Mouse (Mus musculus): Measurements from ENCODE around the gene Gtf2i. TPM values are rescaled to one million over a fixed set of nuclear protein-coding genes. Genes with fewer than 3 reads are reported as not detected.

Gtf2i gene
- total RNA-seq, 1 experiment from 2014 or later: 30.9 TPM

Other genes with a start within 250 kb of the Gtf2i start
- gene Castor2, start 215.0 kb downstream of the Gtf2i start, total RNA-seq (2017): 0.75 to 2.1 TPM (median 0.86 TPM) in 3 replicates
- 2.5 to 6.9 TPM (median 6.3 TPM) in 3 replicates for gene Rcc1l, start 138.0 kb downstream of the Gtf2i start, total RNA-seq (2017)
- gene Gtf2ird2, start 130.7 kb downstream of the Gtf2i start, total RNA-seq (2017): 6.5 to 10.0 TPM (median 8.9 TPM) in 3 replicates
- 101 to 207 TPM (median 172 TPM) in 3 replicates for gene Ncf1, start 85.1 kb downstream of the Gtf2i start, total RNA-seq (2017)
- 2.0 to 2.8 TPM (median 2.4 TPM) in 3 replicates for gene Gtf2ird1, start 142.0 kb upstream of the Gtf2i start, total RNA-seq (2017)
- 18.2 to 30.1 TPM (median 20.4 TPM) in 3 replicates for gene Clip2, start 237.7 kb upstream of the Gtf2i start, total RNA-seq (2017)
- gene Syna, start 245.4 kb upstream of the Gtf2i start, total RNA-seq (2017): not detected in 3 replicates